In the genomic region with DNA sequence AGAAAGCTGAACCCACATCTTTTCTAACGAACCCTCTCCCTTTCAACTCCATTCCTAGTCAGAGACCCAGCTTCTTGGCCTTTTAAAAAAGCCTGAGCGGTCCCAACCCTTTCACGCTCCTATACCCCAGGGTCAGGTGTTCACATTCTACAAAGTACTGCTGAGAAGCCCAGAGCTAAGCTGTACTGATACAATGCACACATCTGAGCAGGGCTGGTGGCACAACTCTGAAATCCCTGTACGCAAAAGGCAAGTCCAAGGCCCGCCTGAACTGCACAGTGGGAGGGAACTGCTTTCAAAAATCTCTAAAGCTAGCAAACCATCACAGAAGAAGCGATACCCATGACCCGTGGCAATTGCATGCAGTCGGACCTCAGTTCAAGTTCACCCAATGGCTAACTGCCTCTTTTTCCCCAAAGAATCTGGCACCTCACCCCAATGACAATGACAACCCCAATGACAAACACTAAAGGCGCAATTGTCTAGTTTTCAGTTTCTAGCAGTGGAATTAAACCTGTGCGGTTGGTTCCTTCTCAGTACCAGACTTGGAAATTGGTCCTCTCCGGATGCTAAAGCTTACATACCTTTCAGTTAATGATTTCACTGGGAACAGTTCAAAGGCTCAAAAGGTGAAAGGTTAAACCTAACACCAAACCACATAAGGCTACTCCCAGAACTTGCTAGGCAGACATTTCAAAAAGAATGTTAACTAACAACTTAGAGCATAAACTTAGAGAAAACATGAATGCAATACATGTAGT, we compare ENCODE assay signal across 23 mouse cellular contexts. TPM values are rescaled to one million over a fixed set of nuclear protein-coding genes. Genes with fewer than 3 reads are reported as not detected.
DNase-seq lines count a peak whose midpoint lies in the region; ATAC-seq and TF ChIP-seq lines count a peak whose summit lies in the region.
"Had no signal": no experiment of that assay in that cellular context is flagged by ENCODE, and none has a peak within 500 bp of the region (broad histone marks: within the 10 kb centered on the region; RNA-seq: fewer than 3 reads in every experiment).

No protein-coding gene starts in this region.

- TF ChIP-seq CTCF in gastrocnemius, adult 2 months (IDR thresholded peaks at IDR 0.05), result no peak

- peak; percentile 80 for ATAC-seq in liver, embryonic 16.5 days (ENCODE audit: low read depth)
- ATAC-seq: forebrain, postnatal 0 days; midbrain, embryonic 16.5 days had no signal

- H3K36me3 ChIP-seq in liver, embryonic 16.5 days (ENCODE audit: control insufficient read depth, insufficient read depth), result no peaks in the 10 kb centered on the region
- H3K36me3 ChIP-seq: embryonic facial prominence, embryonic 15.5 days; heart, embryonic 15.5 days; hindbrain, embryonic 10.5 days; neural tube, embryonic 15.5 days had no signal

- H3K27me3 ChIP-seq in liver, embryonic 16.5 days (ENCODE audit: control insufficient read depth, insufficient read depth, low read depth, low read length), result no peaks in the 10 kb centered on the region
- H3K27me3 ChIP-seq: embryonic facial prominence, embryonic 15.5 days; heart, embryonic 15.5 days; neural tube, embryonic 15.5 days had no signal

- no peak overlapping the region for H3K4me3 ChIP-seq in gastrocnemius, adult 2 months
- H3K4me3 ChIP-seq in liver, embryonic 16.5 days (ENCODE audit: low read depth, low read length), result 0 out of 2 replicates have a peak overlapping the region, but pooled peaks have one; percentile 15
- H3K4me3 ChIP-seq: embryonic facial prominence, embryonic 15.5 days; heart, embryonic 15.5 days; hindbrain, embryonic 10.5 days; neural tube, embryonic 15.5 days had no signal

- no peaks in the 10 kb centered on the region; the same call in none of the 2 replicates for H3K4me1 ChIP-seq in liver, embryonic 16.5 days (ENCODE audit: control insufficient read depth, low read depth, low read length)
- H3K4me1 ChIP-seq: embryonic facial prominence, embryonic 15.5 days; hindbrain, embryonic 10.5 days; neural tube, embryonic 15.5 days had no signal

- no peaks in the 10 kb centered on the region for H3K9me3 ChIP-seq in liver, embryonic 16.5 days (replicated peaks; ENCODE audit: control insufficient read depth, low read length)
- H3K9me3 ChIP-seq: embryonic facial prominence, embryonic 15.5 days; heart, embryonic 15.5 days; hindbrain, embryonic 10.5 days; neural tube, embryonic 15.5 days had no signal

- 0 out of 2 replicates have a peak overlapping the region, but pooled peaks have one; percentile 30 for H3K4me2 ChIP-seq in liver, embryonic 16.5 days (ENCODE audit: low read depth, low read length)
- H3K4me2 ChIP-seq: embryonic facial prominence, embryonic 15.5 days; heart, embryonic 15.5 days; neural tube, embryonic 15.5 days had no signal

- 0 out of 2 replicates have a peak overlapping the region, but pooled peaks have one; percentile 24 for H3K27ac ChIP-seq in gastrocnemius, adult 2 months
- H3K27ac ChIP-seq in liver, embryonic 16.5 days (ENCODE audit: low read length), result peak overlapping the region; percentile 66
- H3K27ac ChIP-seq: embryonic facial prominence, embryonic 15.5 days; hindbrain, embryonic 10.5 days; neural tube, embryonic 15.5 days had no signal

- no peak for DNase-seq in gastrocnemius, adult 2 months
- DNase-seq in gastrocnemius, adult 8-10 months (ENCODE audit: low spot score in 2 of 2), result no peak
- peak; percentile 85 for DNase-seq in kidney, adult 9 months
- no peak for DNase-seq in kidney, postnatal 10 days
- peak; percentile 55 for DNase-seq in kidney, postnatal 14 days
- DNase-seq in thymus, postnatal 14 days, result no peak
- no peak for DNase-seq in cerebellum, adult 8-10 months
- DNase-seq: adrenal gland, adult 8-10 months; cerebellum, postnatal 14 days; embryo, embryonic 11 days; forebrain, postnatal 0 days; left cerebral cortex, postnatal 4 days; lung, adult 2 months; lung, postnatal 36 days; right cerebral cortex, postnatal 14 days; spleen, adult 18-20 months; thymus, adult 2 months had no signal

- intact Hi-C loops in gastrocnemius, adult 2 months (cut with DNase I), result no loop called here

- WGBS in liver, embryonic 16.5 days (ENCODE audit: insufficient replicate concordance), result 57% methylated on average over 11 of the region's 11 CpGs

- H3K9ac ChIP-seq in liver, embryonic 16.5 days (ENCODE audit: low read depth, low read length), result no peak overlapping the region
- H3K9ac ChIP-seq: embryonic facial prominence, embryonic 15.5 days; forebrain, postnatal 0 days; heart, embryonic 15.5 days; neural tube, embryonic 15.5 days had no signal

RNA-seq across cellular contexts. Expression of gene Cobll1, which starts 19.6 kb away (rescaled TPM):
- total RNA-seq in gastrocnemius, adult 2 months (2021), result 1 to 10 TPM; 4.4 to 5.7 TPM
- total RNA-seq in gastrocnemius, adult 8-10 months (2022), result 1 to 10 TPM; 4.0 to 5.1 (median 4.4) TPM
- polyA plus RNA-seq in liver, embryonic 16.5 days (2015; fragmentation: Nextera tagmentation; extraction: Ambion mirVana), result 4.9 and 6.1 TPM in 2 replicates

Comparison
In these comparisons a context has a peak if more than half of its experiments do, and no peak if none do; other contexts are left out.
1. DNase-seq: peak in kidney, adult 9 months (single experiment) and kidney, postnatal 14 days (single experiment); none in gastrocnemius, adult 2 months (single experiment), gastrocnemius, adult 8-10 months (0 of 2), kidney, postnatal 10 days (single experiment), thymus, postnatal 14 days (single experiment) and cerebellum, adult 8-10 months (single experiment).